Mouse (Mus musculus): ENCODE measurements around the gene Ager.

The Ager gene

GRCm38 (mm10) chr17:34604511-34605237 lies 7.0 kb downstream of the Ager start:
- DNase-seq (ENCODE audit: low read depth, low spot score) = no peak

DNA sequence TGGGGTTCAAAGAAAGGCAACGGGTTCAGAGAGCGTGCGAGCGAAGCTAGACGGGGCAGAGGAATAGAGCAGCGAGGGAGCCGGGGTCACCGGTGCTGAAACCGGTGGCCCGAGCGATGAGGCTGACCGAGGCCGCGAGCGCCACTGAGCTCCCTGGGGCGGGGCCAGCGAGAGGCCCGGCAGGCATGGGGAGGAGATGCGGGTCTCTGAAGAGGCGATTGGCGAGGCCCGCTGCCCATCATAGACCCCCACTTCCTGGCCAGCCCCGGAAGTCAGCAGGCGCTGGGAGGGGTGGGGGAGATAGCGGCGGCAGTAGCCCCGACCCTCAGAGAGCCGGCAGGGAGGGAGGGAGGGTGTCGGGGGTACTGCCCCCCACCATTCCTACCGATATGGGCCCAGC lies 7.9 kb downstream of the Ager start:
- DNase-seq (ENCODE audit: low read depth, low spot score) = peak; percentile 88

DNA sequence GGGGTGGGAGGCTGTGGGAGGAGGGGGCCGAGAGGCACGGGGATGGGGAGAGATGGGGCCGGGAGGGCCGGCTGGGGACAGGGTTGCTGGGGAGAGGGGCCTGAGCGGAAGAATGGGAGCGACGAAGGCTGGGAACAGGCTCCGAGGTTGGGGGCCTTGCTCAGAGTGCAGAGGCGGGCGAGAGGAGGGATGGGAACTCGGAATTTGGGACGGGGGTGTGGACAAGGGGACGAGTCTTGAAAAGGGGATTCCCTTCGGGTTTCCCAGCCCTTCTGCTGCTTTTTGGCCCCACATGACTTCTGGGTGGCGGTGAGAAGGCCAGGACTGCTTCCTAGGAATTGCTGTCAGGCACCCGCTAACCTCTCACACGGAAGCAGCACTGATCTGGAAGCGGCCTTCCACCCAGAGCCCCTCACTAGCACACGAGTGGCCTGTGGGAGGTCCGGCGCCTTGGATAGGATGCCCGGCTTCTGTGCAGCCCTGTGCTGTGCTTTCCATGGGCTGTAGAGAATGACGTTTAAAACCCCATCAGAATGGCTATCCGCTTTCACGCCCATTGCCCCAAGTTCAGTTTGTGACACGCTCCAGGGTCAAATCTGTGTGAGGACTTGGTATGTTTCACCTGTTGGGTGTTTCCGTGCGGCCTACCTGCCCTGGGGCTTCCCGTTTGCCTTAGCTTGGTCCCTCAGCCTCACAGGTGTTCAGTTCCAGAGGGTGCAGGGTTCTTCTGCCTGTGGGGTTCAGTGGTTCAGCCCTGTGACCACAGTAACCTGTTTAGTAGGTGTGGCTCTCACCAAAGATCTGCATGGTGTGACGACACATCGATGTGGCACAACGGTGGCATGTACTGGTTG lies 8.8 kb downstream of the Ager start:
- DNase-seq (ENCODE audit: low read depth, low spot score) = no peak

DNA sequence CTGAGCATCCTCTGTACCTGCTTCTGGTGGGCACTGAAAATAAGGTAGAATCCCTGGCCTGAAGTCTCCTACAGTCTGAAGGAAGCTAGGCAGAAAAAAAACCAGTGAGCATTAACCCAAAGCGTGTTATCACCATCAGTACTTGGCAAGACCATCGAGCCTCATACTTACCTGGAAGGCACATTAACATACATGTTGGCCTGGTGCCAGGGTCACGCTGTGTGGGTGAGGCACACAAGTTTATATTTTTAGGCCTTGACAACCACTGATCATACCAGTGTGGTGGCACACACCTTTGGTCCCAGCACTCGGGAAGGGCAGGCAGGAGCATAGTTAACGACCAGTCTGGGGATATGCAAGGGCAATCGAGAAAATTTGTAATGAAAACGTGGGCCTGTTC lies 10.3 kb downstream of the Ager start:
- no peak for DNase-seq (ENCODE audit: low read depth, low spot score)

GRCm38 (mm10) chr17:34611050-34611449 lies 13.4 kb downstream of the Ager start:
- DNase-seq (ENCODE audit: low read depth, low spot score) = no peak

- DNase-seq (ENCODE audit: low read depth, low spot score) = no peak
These were observed 15.5 kb downstream of the Ager start for GRCm38 (mm10) chr17:34613054-34613645.

DNA sequence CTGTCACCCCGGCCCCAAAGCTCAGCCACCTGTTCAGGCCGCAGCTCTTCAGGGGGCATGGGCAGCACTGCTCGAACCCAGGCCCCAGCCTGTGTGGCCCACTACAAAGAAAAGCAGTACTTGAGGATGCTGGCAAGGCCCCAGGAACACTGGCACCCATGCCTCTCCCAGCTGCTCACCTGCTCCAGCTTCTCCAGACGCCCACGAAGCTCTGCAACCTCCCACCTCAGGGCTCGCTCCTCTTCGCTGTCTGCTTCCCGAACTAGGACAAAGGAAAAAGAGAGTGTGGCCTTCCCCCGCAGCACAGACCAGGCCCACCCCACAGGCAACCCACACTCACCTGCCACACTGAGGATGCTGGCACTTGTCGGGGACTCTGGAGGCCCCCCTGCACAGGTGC lies 16.2 kb downstream of the Ager start:
- DNase-seq (ENCODE audit: low read depth, low spot score) = no peak

- DNase-seq (ENCODE audit: low read depth, low spot score) = no peak
These were observed 18.2 kb downstream of the Ager start, which contains the start of gene Egfl8 for GRCm38 (mm10) chr17:34615871-34616270. Gene Egfl8, minus strand, starts transcription at chr17:34615971.

- peak; percentile 56 for DNase-seq (ENCODE audit: low read depth, low spot score)
These were observed 21.3 kb downstream of the Ager start for GRCm38 (mm10) chr17:34618999-34619398.

DNA sequence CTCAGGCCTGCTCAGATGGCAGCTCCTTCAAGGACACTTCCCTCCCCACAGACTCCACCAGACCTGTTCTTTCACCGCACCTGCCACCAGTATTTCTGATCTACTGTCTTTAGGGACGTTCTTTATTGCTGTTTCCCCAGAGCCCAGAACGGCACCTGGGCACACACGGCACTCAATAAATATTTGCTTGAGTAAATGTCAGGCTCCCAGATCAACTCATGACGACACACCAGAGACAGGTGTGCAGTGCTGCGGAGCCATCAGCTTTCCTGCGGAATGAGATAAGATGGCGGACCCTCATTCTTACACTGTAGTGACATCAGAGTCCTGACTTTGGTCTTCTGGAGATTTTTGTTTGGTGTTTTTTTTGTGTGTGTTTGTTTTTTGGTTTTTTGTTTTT lies 23.3 kb downstream of the Ager start:
- DNase-seq (ENCODE audit: low read depth, low spot score) = no peak

- no peak for DNase-seq (ENCODE audit: low read depth, low spot score)
These were observed 25.5 kb downstream of the Ager start for GRCm38 (mm10) chr17:34623161-34623560.

DNA sequence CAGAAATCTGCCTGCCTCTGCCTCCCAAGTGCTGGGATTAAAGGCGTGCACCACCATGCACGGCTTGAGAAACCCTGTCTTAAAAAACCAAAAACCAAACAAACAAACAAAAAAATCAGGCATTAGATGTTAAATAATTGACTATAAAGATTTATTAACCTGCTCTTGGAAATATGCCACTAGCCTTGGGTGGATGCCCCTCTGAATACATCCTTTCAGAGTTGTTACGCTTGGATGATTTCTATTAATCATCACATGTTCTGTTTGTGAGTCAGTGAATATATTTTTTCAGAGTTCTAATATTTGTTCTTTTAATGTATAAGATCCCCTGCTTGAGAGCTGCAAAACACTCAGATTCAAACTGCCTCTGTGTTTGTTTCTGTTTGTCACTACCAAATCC lies 27.3 kb downstream of the Ager start:
- DNase-seq (ENCODE audit: low read depth, low spot score) = no peak

DNA sequence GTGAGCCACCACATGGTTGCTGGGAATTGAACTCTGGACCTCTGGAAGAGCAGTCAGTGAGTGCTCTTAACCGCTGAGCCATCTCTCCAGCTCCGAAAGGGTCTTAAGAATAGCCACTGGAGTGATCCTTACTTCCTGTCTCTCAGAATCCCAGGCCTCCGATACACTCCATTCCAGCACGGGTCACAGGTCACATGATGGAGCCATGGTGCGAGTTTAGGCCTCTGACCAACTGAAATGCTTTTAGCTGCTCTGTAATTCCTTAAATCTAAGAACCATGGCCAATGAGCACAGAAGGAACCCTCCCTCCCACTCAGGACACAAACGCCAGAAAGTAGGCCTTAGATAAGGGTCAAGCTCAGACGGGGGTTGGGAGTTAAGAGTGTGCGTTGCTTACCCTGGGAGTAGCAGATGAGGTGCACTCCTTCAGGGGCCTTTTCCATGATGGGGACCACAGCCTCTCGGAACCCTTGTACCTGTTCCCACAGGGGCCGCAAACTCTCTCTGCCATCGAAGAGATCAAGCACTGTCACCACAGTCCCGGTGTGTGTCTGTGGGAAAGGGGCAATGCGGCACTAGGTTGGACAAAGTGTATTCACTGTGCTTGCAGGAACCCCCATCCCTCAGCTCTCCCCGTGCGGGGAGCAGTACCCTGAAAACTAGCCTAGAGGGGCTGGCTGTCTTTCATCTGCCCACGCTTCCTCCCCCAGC lies 28.6 kb downstream of the Ager start:
- no peak for DNase-seq (ENCODE audit: low read depth, low spot score)

DNA sequence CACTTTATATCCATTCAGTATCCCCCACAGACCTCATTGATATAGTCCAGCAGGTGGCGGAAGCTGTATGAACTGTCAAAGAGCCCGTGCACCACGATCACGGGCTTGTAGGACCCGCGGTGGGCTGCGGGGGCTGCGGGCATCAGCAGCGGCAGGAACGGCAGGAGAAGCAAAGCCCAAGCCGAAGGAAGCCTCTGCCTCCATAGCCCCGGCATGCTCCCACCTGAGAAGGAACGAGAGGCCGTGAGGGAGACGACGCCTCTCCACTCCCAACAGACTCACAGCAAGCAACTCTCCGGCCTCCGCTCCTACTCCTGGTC lies 29.1 kb downstream of the Ager start:
- DNase-seq (ENCODE audit: low read depth, low spot score) = peak; percentile 50

- peak; percentile 78 for DNase-seq (ENCODE audit: low read depth, low spot score)
These were observed 29.7 kb downstream of the Ager start for GRCm38 (mm10) chr17:34627093-34627942.

DNA sequence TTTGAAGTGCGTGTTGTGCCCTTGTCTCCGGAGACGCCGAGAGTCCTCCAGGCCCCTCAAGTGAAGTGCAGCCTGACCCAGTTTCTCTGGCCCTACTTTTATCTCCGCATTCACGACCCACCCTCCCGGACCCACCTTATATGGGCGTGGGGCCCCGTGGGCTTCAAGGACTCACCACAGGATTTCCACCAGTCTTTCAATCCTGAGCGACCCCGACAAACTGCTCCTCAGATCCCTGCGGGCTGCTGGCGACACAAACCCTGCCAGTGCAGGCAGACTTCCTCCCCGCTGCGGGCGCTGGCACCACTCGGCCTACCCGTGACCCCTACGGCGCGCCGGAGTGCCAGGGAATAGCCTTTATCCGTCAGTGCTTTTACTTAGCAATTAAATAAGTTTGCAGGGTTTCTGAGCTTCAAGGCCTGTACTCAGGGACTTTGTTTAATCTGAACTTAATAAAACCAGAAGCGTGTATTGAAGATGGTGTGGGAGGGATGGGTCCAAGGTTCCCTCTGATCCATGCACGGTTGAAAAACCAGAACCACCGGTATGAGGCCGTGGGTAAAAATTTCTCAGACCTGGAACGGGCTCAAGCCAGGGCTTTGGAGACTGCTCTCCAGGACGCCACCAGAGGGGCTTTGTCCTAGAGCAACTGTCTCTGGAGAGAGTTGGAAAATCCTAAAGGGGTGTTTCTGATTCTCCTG lies 30.4 kb downstream of the Ager start, which contains the start of gene Ppt2:
Gene Ppt2, minus strand, starts transcription at position 568 of the 701 bp plus-strand sequence.
- no peak for DNase-seq (ENCODE audit: low read depth, low spot score)

- DNase-seq (ENCODE audit: low read depth, low spot score) = no peak
These were observed 30.9 kb downstream of the Ager start for GRCm38 (mm10) chr17:34628644-34628967.

GRCm38 (mm10) chr17:34629221-34629751 lies 31.6 kb downstream of the Ager start, which contains the start of gene Prrt1:
Gene Prrt1, plus strand, starts transcription at chr17:34629533.
- no peak for DNase-seq (ENCODE audit: low read depth, low spot score)

DNA sequence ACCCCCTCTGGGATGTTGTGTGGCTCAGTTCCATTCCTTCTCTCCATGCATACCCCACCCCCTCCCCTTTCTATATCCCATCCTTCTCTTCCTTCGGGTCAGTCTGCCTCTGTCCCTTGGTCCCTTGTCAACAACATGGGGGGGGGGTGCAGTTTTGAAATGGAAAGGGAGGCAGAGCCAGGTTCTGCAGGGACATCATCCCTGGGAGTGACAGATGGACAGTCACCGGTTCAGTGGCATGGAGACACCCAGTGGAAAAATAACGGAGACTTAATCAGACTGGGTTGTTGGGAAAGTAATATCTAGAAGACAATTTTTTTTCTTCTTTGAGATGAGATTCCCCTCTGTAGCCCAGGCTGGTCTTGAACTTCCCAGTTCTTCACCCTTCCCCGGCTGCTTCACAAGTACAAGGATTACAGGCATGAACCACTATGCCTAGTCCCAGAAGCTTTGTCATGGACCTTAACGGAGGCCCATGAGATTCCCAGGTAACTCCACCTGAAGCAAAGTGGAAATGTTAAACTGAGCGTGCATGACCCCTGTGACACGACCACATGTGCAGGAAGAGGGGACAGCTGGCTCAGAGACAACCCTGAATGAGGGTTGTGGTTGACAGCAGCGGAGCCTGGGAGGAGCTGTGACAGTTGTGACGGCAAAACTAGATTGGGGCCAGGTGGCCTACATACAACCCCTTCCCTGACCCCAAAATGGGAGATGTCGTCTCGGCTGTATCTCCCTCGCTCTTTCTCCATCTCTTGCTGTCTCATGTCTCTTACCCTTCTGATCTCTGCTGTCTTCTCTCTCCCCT lies 32.3 kb downstream of the Ager start:
- no peak for DNase-seq (ENCODE audit: low read depth, low spot score)

All from retina, postnatal 7 days (tissue).